Mouse (Mus musculus): ENCODE results near the gene Arhgap6.

Arhgap6 gene

GRCm38 (mm10) chrX:168977776-168978175 lies 182.9 kb downstream of the Arhgap6 start:
- DNase-seq (ENCODE audit: low read depth in 1 of 2, low spot score in 2 of 2) = no peak

GRCm38 (mm10) chrX:168980370-168980769 lies 185.5 kb downstream of the Arhgap6 start:
- DNase-seq (ENCODE audit: low read depth in 1 of 2, low spot score in 2 of 2) = no peak

- no peak for DNase-seq (ENCODE audit: low read depth in 1 of 2, low spot score in 2 of 2)
Measured at GRCm38 (mm10) chrX:169007066-169007465, 212.2 kb downstream of the Arhgap6 start.

GRCm38 (mm10) chrX:169012701-169013100 lies 217.8 kb downstream of the Arhgap6 start:
- DNase-seq (ENCODE audit: low read depth in 1 of 2, low spot score in 2 of 2) = no peak

- no peak for DNase-seq (ENCODE audit: low read depth in 1 of 2, low spot score in 2 of 2)
Measured at GRCm38 (mm10) chrX:169034390-169034789, 239.5 kb downstream of the Arhgap6 start.

GRCm38 (mm10) chrX:169036403-169037296 lies 241.8 kb downstream of the Arhgap6 start:
- peak; percentile 16 to 36 for DNase-seq (ENCODE audit: low read depth in 1 of 2, low spot score in 2 of 2)

GRCm38 (mm10) chrX:169037401-169037800 lies 242.5 kb downstream of the Arhgap6 start:
- no peak for DNase-seq (ENCODE audit: low read depth in 1 of 2, low spot score in 2 of 2)

GRCm38 (mm10) chrX:169043872-169044271 lies 249.0 kb downstream of the Arhgap6 start:
- no peak for DNase-seq (ENCODE audit: low read depth in 1 of 2, low spot score in 2 of 2)

- DNase-seq (ENCODE audit: low read depth in 1 of 2, low spot score in 2 of 2) = no peak
Measured at GRCm38 (mm10) chrX:169047595-169047994, 252.7 kb downstream of the Arhgap6 start.

GRCm38 (mm10) chrX:169049550-169049949 lies 254.7 kb downstream of the Arhgap6 start:
- no peak for DNase-seq (ENCODE audit: low read depth in 1 of 2, low spot score in 2 of 2)

- no peak for DNase-seq (ENCODE audit: low read depth in 1 of 2, low spot score in 2 of 2)
Measured at GRCm38 (mm10) chrX:169053907-169054476, 259.1 kb downstream of the Arhgap6 start.

GRCm38 (mm10) chrX:169062555-169062954 lies 267.7 kb downstream of the Arhgap6 start:
- DNase-seq (ENCODE audit: low read depth in 1 of 2, low spot score in 2 of 2) = no peak

- DNase-seq (ENCODE audit: low read depth in 1 of 2, low spot score in 2 of 2) = no peak
Measured at GRCm38 (mm10) chrX:169065298-169065697, 270.4 kb downstream of the Arhgap6 start.

GRCm38 (mm10) chrX:169065922-169066321 lies 271.0 kb downstream of the Arhgap6 start:
- DNase-seq (ENCODE audit: low read depth in 1 of 2, low spot score in 2 of 2) = no peak

GRCm38 (mm10) chrX:169075020-169075419 lies 280.1 kb downstream of the Arhgap6 start:
- DNase-seq (ENCODE audit: low read depth in 1 of 2, low spot score in 2 of 2) = no peak

- DNase-seq (ENCODE audit: low read depth in 1 of 2, low spot score in 2 of 2) = no peak
Measured at GRCm38 (mm10) chrX:169081609-169082008, 286.7 kb downstream of the Arhgap6 start.

GRCm38 (mm10) chrX:169085871-169086270 lies 291.0 kb downstream of the Arhgap6 start:
- no peak for DNase-seq (ENCODE audit: low read depth in 1 of 2, low spot score in 2 of 2)

- DNase-seq (ENCODE audit: low read depth in 1 of 2, low spot score in 2 of 2) = no peak
Measured at GRCm38 (mm10) chrX:169089221-169089620, 294.3 kb downstream of the Arhgap6 start.

GRCm38 (mm10) chrX:169094601-169095000 lies 299.7 kb downstream of the Arhgap6 start:
- DNase-seq (ENCODE audit: low read depth in 1 of 2, low spot score in 2 of 2) = no peak

- no peak for DNase-seq (ENCODE audit: low read depth in 1 of 2, low spot score in 2 of 2)
Measured at GRCm38 (mm10) chrX:169095584-169095983, 300.7 kb downstream of the Arhgap6 start.

GRCm38 (mm10) chrX:169102665-169103064 lies 307.8 kb downstream of the Arhgap6 start:
- DNase-seq (ENCODE audit: low read depth in 1 of 2, low spot score in 2 of 2) = no peak

- peak; percentile 5 to 6 for DNase-seq (ENCODE audit: low read depth in 1 of 2, low spot score in 2 of 2)
Measured at GRCm38 (mm10) chrX:169106048-169106622, 311.2 kb downstream of the Arhgap6 start.
